Mouse (Mus musculus): ENCODE data around the gene Sept1.

- TF ChIP-seq CTCF (IDR thresholded peaks at IDR 0.05; ENCODE audit: control insufficient read depth, insufficient read depth, insufficient replicate concordance, low read depth, low read length) (no peak), POLR2A (IDR thresholded peaks at IDR 0.05; ENCODE audit: control insufficient read depth, low read depth, low read length) (no peak)
Observed at GRCm38 (mm10) chr7:127223106-127223505, 9.8 kb downstream of the Sept1 start.
